Mouse (Mus musculus) retina, postnatal 1 day (tissue): ENCODE results near the gene Dnajb13.
"Not testable (repeated sequence)": the region's sequence is repeated elsewhere in the genome, so short reads cannot be mapped to it uniquely, and the experiment has no call there.

Experiments
- DNase-seq: peaks from one replicate; pipeline ENCODE4 v3.0.0-alpha.2; 2012

Gene Dnajb13

GRCm38 (mm10) chr7:100484493-100484892 is 30.3 kb downstream of the Dnajb13 start:
- no peak for DNase-seq

GRCm38 (mm10) chr7:100482046-100482445 is 32.7 kb downstream of the Dnajb13 start:
- not testable (repeated sequence) for DNase-seq

GRCm38 (mm10) chr7:100480175-100480574 is 34.6 kb downstream of the Dnajb13 start:
- DNase-seq = no peak

GRCm38 (mm10) chr7:100479823-100480164 is 35.0 kb downstream of the Dnajb13 start:
- DNase-seq = peak; percentile 43

GRCm38 (mm10) chr7:100479100-100479822 is 35.5 kb downstream of the Dnajb13 start:
- DNase-seq = no peak

GRCm38 (mm10) chr7:100474680-100475079 is 40.1 kb downstream of the Dnajb13 start:
- no peak for DNase-seq

GRCm38 (mm10) chr7:100473846-100474454 is 40.8 kb downstream of the Dnajb13 start:
- DNase-seq = no peak

- no peak for DNase-seq
Measured at GRCm38 (mm10) chr7:100472777-100473176, 42.0 kb downstream of the Dnajb13 start, which contains the start of gene Ucp3. TSS of gene Ucp3 (plus strand) at chr7:100472990.

GRCm38 (mm10) chr7:100471407-100471797 is 43.4 kb downstream of the Dnajb13 start:
- DNase-seq = no peak

GRCm38 (mm10) chr7:100470796-100471406 is 43.9 kb downstream of the Dnajb13 start:
- DNase-seq = no peak

GRCm38 (mm10) chr7:100469502-100469901 is 45.3 kb downstream of the Dnajb13 start:
- no peak for DNase-seq

- no peak for DNase-seq
Measured at GRCm38 (mm10) chr7:100468761-100469160, 46.0 kb downstream of the Dnajb13 start.

- DNase-seq = no peak
Measured at GRCm38 (mm10) chr7:100466781-100467510, 47.8 kb downstream of the Dnajb13 start.

- DNase-seq = no peak
Measured at GRCm38 (mm10) chr7:100465656-100466309, 49.0 kb downstream of the Dnajb13 start.

- DNase-seq = no peak
Measured at GRCm38 (mm10) chr7:100465248-100465647, 49.5 kb downstream of the Dnajb13 start.

GRCm38 (mm10) chr7:100464248-100464647 is 50.5 kb downstream of the Dnajb13 start:
- DNase-seq = no peak

- no peak for DNase-seq
Measured at GRCm38 (mm10) chr7:100463757-100464156, 51.0 kb downstream of the Dnajb13 start.

GRCm38 (mm10) chr7:100463194-100463593 is 51.6 kb downstream of the Dnajb13 start:
- no peak for DNase-seq

- no peak for DNase-seq
Measured at GRCm38 (mm10) chr7:100461621-100462151, 53.1 kb downstream of the Dnajb13 start.

GRCm38 (mm10) chr7:100459862-100460261 is 54.9 kb downstream of the Dnajb13 start:
- no peak for DNase-seq

- DNase-seq = no peak
Measured at GRCm38 (mm10) chr7:100458153-100458552, 56.6 kb downstream of the Dnajb13 start.
